Mouse (Mus musculus): ENCODE results near the gene Mecom. TPM values are rescaled to one million over a fixed set of nuclear protein-coding genes. Genes with fewer than 3 reads are reported as not detected.

The Mecom gene
- polyA plus RNA-seq, 1 experiment = 3.2 TPM

DNA sequence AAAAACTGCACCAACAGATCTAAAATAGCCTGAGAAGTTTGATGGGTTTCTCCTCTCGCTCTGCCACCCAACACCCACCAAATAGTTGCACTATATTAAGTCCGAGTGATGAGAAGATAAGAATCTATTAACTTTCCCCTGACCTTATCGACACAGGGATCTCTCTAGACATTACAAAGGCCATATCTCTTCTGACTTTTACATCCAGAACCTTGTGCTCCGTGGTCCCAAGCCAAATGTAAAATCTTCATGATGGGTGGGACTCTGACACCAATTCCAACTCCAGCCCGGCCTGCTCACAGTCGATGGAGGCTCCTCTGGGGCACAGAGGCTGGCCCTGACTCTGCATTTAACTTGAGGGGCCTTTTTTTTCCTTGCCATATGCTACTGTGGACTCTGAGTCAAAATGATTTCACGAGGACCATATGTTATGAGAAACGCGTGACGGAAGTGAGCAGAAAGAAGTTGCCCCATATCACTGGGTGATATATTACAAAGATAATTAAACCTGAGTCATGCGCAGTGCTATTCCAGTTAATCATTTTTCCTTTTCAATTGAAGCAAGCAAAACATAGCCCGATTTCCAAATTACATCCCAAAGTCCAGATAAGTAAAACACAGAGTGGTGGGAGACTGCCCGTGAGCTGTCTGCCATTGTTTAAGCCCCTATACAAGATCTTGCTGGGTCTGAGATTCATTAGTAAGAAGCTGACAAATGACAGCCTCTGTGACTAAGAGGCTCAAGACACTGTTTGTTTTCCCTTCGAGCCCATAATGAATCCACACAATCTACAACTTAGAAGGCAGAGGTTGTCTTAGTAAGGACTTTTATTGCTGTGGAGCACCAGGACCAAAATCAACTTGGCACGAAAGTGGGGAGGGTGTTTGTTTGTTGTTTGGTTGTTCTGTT is 94.0 kb downstream of the Mecom start:
- H3K27ac ChIP-seq (ENCODE audit: insufficient read depth, low read length) = no peak overlapping the region
- TF ChIP-seq POLR2A (IDR thresholded peaks at IDR 0.05; ENCODE audit: extremely low read depth, insufficient read depth, low read length) = no peak
- no peak overlapping the region for H3K4me3 ChIP-seq (ENCODE audit: insufficient read depth, low read length)
- H3K4me1 ChIP-seq (ENCODE audit: control insufficient read depth, insufficient read depth, low read length) = no peaks in the 10 kb centered on the region

GRCm38 (mm10) chr3:30453046-30453445 is 94.8 kb downstream of the Mecom start:
- Histone ChIP-seq H3K27ac (ENCODE audit: insufficient read depth, low read length) (no peak overlapping the region), H3K4me1 (ENCODE audit: control insufficient read depth, insufficient read depth, low read length) (no peaks in the 10 kb centered on the region), H3K4me3 (ENCODE audit: insufficient read depth, low read length) (no peak overlapping the region)
- TF ChIP-seq POLR2A (IDR thresholded peaks at IDR 0.05; ENCODE audit: extremely low read depth, insufficient read depth, low read length) (no peak), CTCF (IDR thresholded peaks at IDR 0.05; ENCODE audit: extremely low read depth, insufficient read depth, low read length) (no peak)

GRCm38 (mm10) chr3:30452511-30452910 is 95.3 kb downstream of the Mecom start:
- Histone ChIP-seq H3K4me1 (ENCODE audit: control insufficient read depth, insufficient read depth, low read length) (no peaks in the 10 kb centered on the region), H3K27ac (ENCODE audit: insufficient read depth, low read length) (no peak overlapping the region), H3K4me3 (ENCODE audit: insufficient read depth, low read length) (no peak overlapping the region)
- TF ChIP-seq POLR2A (IDR thresholded peaks at IDR 0.05; ENCODE audit: extremely low read depth, insufficient read depth, low read length) = no peak
- TF ChIP-seq CTCF (IDR thresholded peaks at IDR 0.05; ENCODE audit: extremely low read depth, insufficient read depth, low read length) = no peak

DNA sequence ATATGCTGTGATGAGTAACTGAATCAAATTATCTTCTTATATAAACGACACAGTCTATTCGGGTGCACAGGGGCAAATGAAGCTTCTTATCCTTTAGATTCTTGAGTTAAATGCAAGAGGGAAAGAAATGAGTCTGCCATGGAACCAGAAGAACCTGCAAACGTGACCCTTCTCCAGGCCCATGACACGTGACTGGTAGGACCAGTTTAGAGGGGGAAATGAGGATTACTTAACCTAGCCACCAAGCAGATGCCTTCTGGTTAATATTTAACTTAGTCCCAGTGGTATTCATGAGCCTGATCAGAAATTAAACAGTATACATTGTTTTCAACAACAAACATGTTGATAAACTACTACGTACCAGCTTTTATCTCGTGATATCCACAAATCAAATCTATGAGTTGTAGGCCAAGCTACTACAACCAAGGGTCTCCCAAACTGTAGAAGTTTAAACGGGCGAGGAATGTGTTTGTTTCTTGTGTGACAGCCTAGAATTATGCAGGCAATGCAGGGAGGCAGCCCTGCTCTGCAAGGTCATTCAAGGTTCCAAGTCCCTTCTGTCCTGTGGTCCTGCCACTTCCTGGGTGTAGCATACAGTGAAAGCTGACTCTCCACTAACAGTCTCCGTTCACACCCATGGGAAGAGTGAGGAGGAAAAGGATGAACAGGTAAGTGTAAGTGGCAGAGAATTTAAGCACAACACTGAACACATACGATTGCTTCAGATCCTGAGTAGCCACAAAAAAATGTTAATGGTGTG is 97.4 kb downstream of the Mecom start:
- H3K27ac ChIP-seq (ENCODE audit: insufficient read depth, low read length) = no peak overlapping the region
- TF ChIP-seq POLR2A (IDR thresholded peaks at IDR 0.05; ENCODE audit: extremely low read depth, insufficient read depth, low read length) (no peak), CTCF (IDR thresholded peaks at IDR 0.05; ENCODE audit: extremely low read depth, insufficient read depth, low read length) (no peak)
- H3K4me3 ChIP-seq (ENCODE audit: insufficient read depth, low read length) = no peak overlapping the region
- no peaks in the 10 kb centered on the region for H3K4me1 ChIP-seq (ENCODE audit: control insufficient read depth, insufficient read depth, low read length)

DNA sequence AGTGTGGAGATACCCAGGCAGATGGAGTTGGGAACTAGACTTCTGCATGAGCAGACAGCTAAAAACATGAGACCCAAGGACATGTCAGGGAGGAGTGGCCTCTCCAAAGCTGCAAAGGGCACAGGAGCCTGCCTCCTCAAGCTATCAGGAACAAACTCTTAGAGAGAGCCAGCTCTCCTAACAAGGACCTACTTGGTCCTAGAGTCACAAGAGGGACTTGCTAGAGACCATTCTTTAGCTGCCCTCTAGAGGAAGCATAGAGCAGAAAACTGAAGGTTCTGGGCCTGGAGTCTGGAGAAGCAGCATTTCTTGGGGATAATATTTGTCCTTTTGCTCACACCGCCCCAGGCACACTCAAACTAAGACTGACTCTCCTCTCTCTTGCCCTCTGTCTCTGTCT is 99.2 kb downstream of the Mecom start:
- H3K27ac ChIP-seq (ENCODE audit: insufficient read depth, low read length) = no peak overlapping the region
- H3K4me1 ChIP-seq (ENCODE audit: control insufficient read depth, insufficient read depth, low read length) = no peaks in the 10 kb centered on the region
- TF ChIP-seq POLR2A (IDR thresholded peaks at IDR 0.05; ENCODE audit: extremely low read depth, insufficient read depth, low read length) = no peak
- peak; percentile 22; the same call in 1 of the 2 replicates for TF ChIP-seq CTCF (IDR thresholded peaks at IDR 0.05; ENCODE audit: extremely low read depth, insufficient read depth, low read length)
- no peak overlapping the region for H3K4me3 ChIP-seq (ENCODE audit: insufficient read depth, low read length)

- TF ChIP-seq CTCF (IDR thresholded peaks at IDR 0.05; ENCODE audit: extremely low read depth, insufficient read depth, low read length) (no peak), POLR2A (IDR thresholded peaks at IDR 0.05; ENCODE audit: extremely low read depth, insufficient read depth, low read length) (no peak)
- Histone ChIP-seq H3K4me3 (ENCODE audit: insufficient read depth, low read length) (no peak overlapping the region), H3K4me1 (ENCODE audit: control insufficient read depth, insufficient read depth, low read length) (no peaks in the 10 kb centered on the region), H3K27ac (ENCODE audit: insufficient read depth, low read length) (no peak overlapping the region)
Measured at GRCm38 (mm10) chr3:30445970-30446442, 101.8 kb downstream of the Mecom start.

- Histone ChIP-seq H3K4me3 (ENCODE audit: insufficient read depth, low read length) (no peak overlapping the region), H3K27ac (ENCODE audit: insufficient read depth, low read length) (no peak overlapping the region), H3K4me1 (ENCODE audit: control insufficient read depth, insufficient read depth, low read length) (no peaks in the 10 kb centered on the region)
- TF ChIP-seq POLR2A (IDR thresholded peaks at IDR 0.05; ENCODE audit: extremely low read depth, insufficient read depth, low read length) (no peak), CTCF (IDR thresholded peaks at IDR 0.05; ENCODE audit: extremely low read depth, insufficient read depth, low read length) (no peak)
Measured at GRCm38 (mm10) chr3:30445247-30445969, 102.4 kb downstream of the Mecom start.

GRCm38 (mm10) chr3:30441646-30442045 is 106.2 kb downstream of the Mecom start:
- no peak for TF ChIP-seq CTCF (IDR thresholded peaks at IDR 0.05; ENCODE audit: extremely low read depth, insufficient read depth, low read length)
- TF ChIP-seq POLR2A (IDR thresholded peaks at IDR 0.05; ENCODE audit: extremely low read depth, insufficient read depth, low read length) = no peak
- no peak overlapping the region for H3K4me3 ChIP-seq (ENCODE audit: insufficient read depth, low read length)
- H3K27ac ChIP-seq (ENCODE audit: insufficient read depth, low read length) = no peak overlapping the region
- H3K4me1 ChIP-seq (ENCODE audit: control insufficient read depth, insufficient read depth, low read length) = no peaks in the 10 kb centered on the region

DNA sequence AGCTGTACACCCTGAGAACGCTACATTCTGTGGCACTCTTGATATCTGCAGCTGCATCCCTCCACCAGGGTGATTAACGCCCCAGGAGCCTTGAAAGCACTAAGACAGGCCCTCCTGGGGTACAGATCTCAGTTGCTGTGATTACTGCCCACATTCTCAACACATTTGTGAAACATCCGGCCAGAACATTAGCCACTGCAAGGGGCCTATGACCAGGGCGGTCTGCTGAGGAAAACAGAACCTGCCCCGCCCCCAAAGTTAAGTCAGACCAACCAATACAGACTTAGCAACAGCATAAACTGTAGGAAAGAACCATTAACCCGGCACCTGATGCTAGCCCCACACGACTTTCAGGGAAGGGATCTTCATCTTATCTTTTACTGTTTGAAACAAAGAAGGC is 109.8 kb downstream of the Mecom start:
- Histone ChIP-seq H3K4me1 (ENCODE audit: control insufficient read depth, insufficient read depth, low read length) (no peaks in the 10 kb centered on the region), H3K27ac (ENCODE audit: insufficient read depth, low read length) (no peak overlapping the region), H3K4me3 (ENCODE audit: insufficient read depth, low read length) (no peak overlapping the region)
- TF ChIP-seq POLR2A (IDR thresholded peaks at IDR 0.05; ENCODE audit: extremely low read depth, insufficient read depth, low read length) = no peak
- no peak for TF ChIP-seq CTCF (IDR thresholded peaks at IDR 0.05; ENCODE audit: extremely low read depth, insufficient read depth, low read length)

Data from cortical plate, adult 2 months (tissue).